Comparison of ENCODE assay signal across 22 mouse cellular contexts in the genomic region with DNA sequence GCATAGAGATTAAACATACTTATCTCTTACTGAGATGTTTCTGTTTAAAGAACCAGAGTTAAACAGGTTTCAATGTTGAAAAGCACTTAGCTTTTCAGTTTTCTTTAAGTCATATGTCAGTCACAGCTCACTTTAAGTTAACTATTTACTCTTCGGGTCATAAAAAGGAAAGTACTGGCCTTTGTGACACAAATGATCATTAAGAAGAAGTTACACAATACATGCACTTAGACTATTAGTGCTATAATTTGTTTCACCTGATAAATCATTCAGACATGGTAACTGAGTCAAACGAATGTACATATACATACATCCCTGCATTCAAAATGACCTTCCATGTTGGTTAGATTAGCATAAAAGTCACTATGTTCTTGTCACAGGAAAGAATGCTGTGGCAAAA. TPM values are rescaled to one million over a fixed set of nuclear protein-coding genes. Genes with fewer than 3 reads are reported as not detected.
"Had no signal": no experiment of that assay in that cellular context is flagged by ENCODE, and none has a peak within 500 bp of the region (broad histone marks: within the 10 kb centered on the region; RNA-seq: fewer than 3 reads in every experiment).

No protein-coding gene starts in this region.

- H3K27ac ChIP-seq: neural tube, embryonic 12.5 days; neural tube, embryonic 13.5 days; neural tube, embryonic 15.5 days; stomach, embryonic 15.5 days; stomach, postnatal 0 days had no signal

- H3K4me2 ChIP-seq: neural tube, embryonic 12.5 days; neural tube, embryonic 13.5 days; neural tube, embryonic 15.5 days; stomach, embryonic 15.5 days had no signal

- H3K4me1 ChIP-seq: neural tube, embryonic 12.5 days; neural tube, embryonic 13.5 days; neural tube, embryonic 15.5 days; stomach, embryonic 15.5 days had no signal

- H3K4me3 ChIP-seq: neural tube, embryonic 12.5 days; neural tube, embryonic 13.5 days; neural tube, embryonic 15.5 days; stomach, embryonic 15.5 days had no signal

- DNase-seq: retina, postnatal 1 day; right cerebral cortex, adult 18-20 months; right cerebral cortex, postnatal 14 days; right cerebral cortex, postnatal 25 days; right cerebral cortex, postnatal 4 days; spleen, adult 18-20 months; thymus, adult 18-20 months; thymus, adult 2 months; thymus, postnatal 14 days; thymus, postnatal 25 days; thymus, postnatal 36 days; thymus, postnatal 4 days had no signal

- H3K9ac ChIP-seq: neural tube, embryonic 12.5 days; neural tube, embryonic 13.5 days; neural tube, embryonic 15.5 days; stomach, embryonic 15.5 days had no signal

- H3K36me3 ChIP-seq: neural tube, embryonic 12.5 days; neural tube, embryonic 13.5 days; neural tube, embryonic 15.5 days; stomach, embryonic 15.5 days had no signal

- H3K9me3 ChIP-seq: neural tube, embryonic 12.5 days; neural tube, embryonic 13.5 days; neural tube, embryonic 15.5 days; stomach, embryonic 15.5 days had no signal

- H3K27me3 ChIP-seq: neural tube, embryonic 12.5 days; neural tube, embryonic 13.5 days; neural tube, embryonic 15.5 days; stomach, embryonic 15.5 days had no signal

RNA-seq across cellular contexts. Expression of a gene that starts 58.3 kb away (rescaled TPM):
- polyA plus RNA-seq: neural tube, embryonic 11.5 days; neural tube, embryonic 12.5 days; neural tube, embryonic 13.5 days; neural tube, embryonic 14.5 days; neural tube, embryonic 15.5 days; spleen, adult 2 months; stomach, embryonic 14.5 days; urinary bladder, adult 2 months had no signal
